Mouse (Mus musculus) cortical plate, adult 2 months (tissue): ENCODE measurements around the gene Rtca.

Experiments used
- CTCF ChIP-seq: fragments of 200-500 bp; IDR thresholded peaks from 2 replicates; pipeline ENCODE4 v1.5.1; 2011; ENCODE audit warnings: mild to moderate bottlenecking, control low read depth, low read length; ENCODE audit not compliant: insufficient read depth; ENCODE audit errors: extremely low read depth
- POLR2A ChIP-seq: fragments of 200-500 bp; IDR thresholded peaks from 2 replicates; pipeline ENCODE4 v1.6.1; 2011; ENCODE audit warnings: mild to moderate bottlenecking, low read length, control low read depth; ENCODE audit not compliant: insufficient read depth; ENCODE audit errors: extremely low read depth

DNA sequence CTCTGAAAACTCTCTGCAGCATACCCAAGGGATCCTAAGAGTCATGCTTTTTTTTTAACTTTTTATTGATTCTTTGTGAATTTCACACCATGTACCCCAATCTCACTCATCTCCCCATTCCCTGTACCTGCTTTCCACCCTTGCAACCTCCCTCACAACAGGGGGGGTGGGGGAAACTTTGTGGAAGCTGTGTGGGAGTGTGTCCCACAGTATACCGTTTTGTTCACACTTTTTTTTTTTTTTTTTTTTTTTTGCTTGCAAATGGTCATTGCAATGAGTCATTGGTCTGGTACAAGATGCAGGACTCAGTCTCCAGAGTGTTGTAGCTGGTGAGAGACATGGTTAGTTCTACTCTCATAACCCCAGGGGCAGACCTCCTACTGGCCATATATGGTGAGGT lies 65.2 kb downstream of the Rtca start:
- TF ChIP-seq CTCF (no peak), POLR2A (no peak)
